Mouse (Mus musculus) hindbrain, embryonic 16.5 days (tissue): Measurements from ENCODE around the gene Olfr1337. TPM values are rescaled to one million over a fixed set of nuclear protein-coding genes. Genes with fewer than 3 reads are reported as not detected.

Experiments
- polyA plus RNA-seq: library from polyadenylated mRNA; unstranded; fragments of >200 nt; fragmentation: Nextera tagmentation; extraction: Ambion mirVana; gene quantifications from 2 replicates; pipeline ENCODE4 v1.2.1, GENCODE M21; 2015

The Olfr1337 gene
- polyA plus RNA-seq, 1 experiment from 2014 or later: not detected

Other genes with a start within 250 kb of the Olfr1337 start
- 0.16 and 0.30 TPM in 2 replicates for gene Tmem125, start 238.5 kb downstream of the Olfr1337 start, polyA plus RNA-seq
- gene Cfap57, start 161.8 kb downstream of the Olfr1337 start, polyA plus RNA-seq: 2.1 and 2.5 TPM in 2 replicates
- 83.0 and 91.8 TPM in 2 replicates for gene Ebna1bp2, start 161.8 kb downstream of the Olfr1337 start, polyA plus RNA-seq
- not detected in 2 replicates for gene Olfr62, start 123.6 kb downstream of the Olfr1337 start, polyA plus RNA-seq
- gene Olfr1342, start 89.8 kb downstream of the Olfr1337 start, polyA plus RNA-seq: not detected in 2 replicates
- gene Olfr1341, start 79.1 kb downstream of the Olfr1337 start, polyA plus RNA-seq: not detected in 2 replicates
- gene Olfr1340, start 62.4 kb downstream of the Olfr1337 start, polyA plus RNA-seq: not detected in 2 replicates
- gene Olfr1339, start 50.4 kb downstream of the Olfr1337 start, polyA plus RNA-seq: not detected in 2 replicates
- gene Olfr1338, start 23.8 kb downstream of the Olfr1337 start, polyA plus RNA-seq: not detected in 2 replicates
- gene Olfr1335, start 27.4 kb upstream of the Olfr1337 start, polyA plus RNA-seq: not detected in 2 replicates
- not detected in 2 replicates for gene Olfr1333, start 53.7 kb upstream of the Olfr1337 start, polyA plus RNA-seq
- not detected in 2 replicates for gene Olfr1331, start 82.1 kb upstream of the Olfr1337 start, polyA plus RNA-seq
- gene Olfr1330, start 106.0 kb upstream of the Olfr1337 start, polyA plus RNA-seq: not detected in 2 replicates
- gene Olfr1329, start 134.9 kb upstream of the Olfr1337 start, polyA plus RNA-seq: not detected in 2 replicates
- gene Olfr1328, start 156.0 kb upstream of the Olfr1337 start, polyA plus RNA-seq: not detected in 2 replicates
- gene Lao1, start 179.0 kb upstream of the Olfr1337 start, polyA plus RNA-seq: 0.06 and 0.09 TPM in 2 replicates